Mouse (Mus musculus): ENCODE measurements around the gene 1700017B05Rik. TPM values are rescaled to one million over a fixed set of nuclear protein-coding genes. Genes with fewer than 3 reads are reported as not detected.

Gene 1700017B05Rik
- total RNA-seq, 1 experiment: 35.6 TPM

DNA sequence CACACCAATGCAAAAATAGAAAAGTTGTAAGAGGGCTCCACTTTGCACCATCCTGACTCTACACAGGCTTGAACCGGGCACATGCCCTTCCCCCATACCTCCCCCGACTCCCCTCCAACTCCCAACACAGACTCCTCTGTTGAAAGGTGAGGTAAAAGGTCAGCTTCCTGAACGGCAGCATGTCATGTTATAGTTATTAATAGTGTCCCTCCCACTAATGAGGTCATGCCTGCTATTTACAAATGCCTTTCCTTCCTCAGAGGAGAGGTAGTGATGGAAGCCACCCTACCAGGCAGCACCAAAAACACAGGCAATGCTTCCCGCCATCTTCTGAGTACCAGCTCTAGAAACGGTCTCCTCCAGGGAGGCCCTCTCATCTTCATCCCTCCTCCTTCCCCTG, 2.7 kb upstream of the 1700017B05Rik start:
- H3K9me3 ChIP-seq (ENCODE audit: control insufficient read depth, insufficient read depth, low read depth, low read length): no peaks in the 10 kb centered on the region
- no peak overlapping the region for H3K9ac ChIP-seq (ENCODE audit: insufficient read depth, low read depth, low read length, poor library complexity, severe bottlenecking)
- no peak overlapping the region for H3K4me3 ChIP-seq (ENCODE audit: insufficient read depth in 1 of 2, low read depth in 1 of 2, low read length in 2 of 2, poor library complexity in 1 of 2, severe bottlenecking in 1 of 2)
- no peak for DNase-seq (ENCODE audit: low read depth, low spot score)
- in situ Hi-C loops (cut with MboI; ENCODE audit: low sequenced_read_pairs in 2 of 2, unreplicated experiment in 2 of 2): no loop called here
- H3K4me1 ChIP-seq (ENCODE audit: control insufficient read depth in 2 of 2, insufficient read depth in 2 of 2, low read length in 2 of 2, poor library complexity in 1 of 2): peaks cover 2 to 22% of the 10 kb centered on the region in 2 experiments; a peak in 3 of 4 replicates
- H3K36me3 ChIP-seq (ENCODE audit: control insufficient read depth, insufficient read depth, low read length, poor library complexity, severe bottlenecking): peaks cover 2% of the 10 kb centered on the region; the same call in 1 of the 2 replicates
- no peak overlapping the region for H3K27ac ChIP-seq (ENCODE audit: insufficient read depth, low read depth, low read length, poor library complexity, severe bottlenecking)
- TF ChIP-seq HCFC1 (IDR thresholded peaks at IDR 0.05; ENCODE audit: borderline replicate concordance, insufficient read depth, low read length): no peak

DNA sequence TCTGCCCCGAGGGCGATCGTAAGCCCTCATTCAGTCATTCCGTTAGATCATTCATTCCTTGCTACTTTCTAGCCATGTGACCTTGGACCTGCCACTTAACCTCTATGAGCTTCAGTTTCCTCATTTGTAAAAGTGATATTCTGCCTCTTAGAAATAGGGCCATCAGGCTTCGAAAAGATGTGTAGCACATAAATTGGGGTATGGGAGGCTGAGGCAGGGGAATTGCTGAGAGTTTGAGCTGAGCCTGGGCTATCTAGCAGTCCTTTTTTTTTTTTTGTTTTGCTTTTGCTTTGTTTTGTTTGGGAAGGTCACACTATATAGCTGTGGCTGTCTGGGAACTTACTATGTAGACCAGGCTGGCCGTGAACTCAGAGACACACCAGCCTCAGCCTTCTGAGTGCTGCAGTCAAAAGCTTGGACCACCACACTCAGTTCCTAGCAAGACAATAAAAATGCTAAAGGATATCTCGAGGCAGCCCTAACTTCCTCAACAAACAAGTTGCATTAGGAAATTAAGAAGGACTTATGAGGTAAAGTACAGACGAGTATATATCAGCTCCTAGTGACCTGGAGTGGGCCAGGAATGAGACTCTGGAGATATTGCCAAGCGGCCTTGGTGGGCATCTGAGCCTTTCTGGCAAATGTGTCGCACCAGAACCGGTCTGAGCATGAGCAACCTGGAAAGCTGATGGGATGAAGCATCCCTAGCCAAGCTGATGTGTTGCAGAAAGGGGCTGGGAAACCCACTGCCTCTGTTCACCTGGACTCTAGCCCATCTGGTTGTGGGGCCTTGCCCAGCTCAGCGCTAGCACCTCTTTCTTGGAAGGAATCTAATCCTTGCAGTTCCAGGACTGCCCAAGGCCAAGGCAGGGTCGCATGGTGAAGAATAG, 628 bp upstream of the 1700017B05Rik start:
- Histone ChIP-seq H3K9ac (ENCODE audit: insufficient read depth, low read depth, low read length, poor library complexity, severe bottlenecking) (peak overlapping the region; percentile 75), H3K27ac (ENCODE audit: insufficient read depth, low read depth, low read length, poor library complexity, severe bottlenecking) (no peak overlapping the region), H3K4me3 (ENCODE audit: insufficient read depth in 1 of 2, low read depth in 1 of 2, low read length in 2 of 2, poor library complexity in 1 of 2, severe bottlenecking in 1 of 2) (peak overlapping the region; percentile 91 to 99), H3K9me3 (ENCODE audit: control insufficient read depth, insufficient read depth, low read depth, low read length) (no peaks in the 10 kb centered on the region), H3K36me3 (ENCODE audit: control insufficient read depth, insufficient read depth, low read length, poor library complexity, severe bottlenecking) (peaks cover 11% of the 10 kb centered on the region), H3K4me1 (ENCODE audit: control insufficient read depth in 2 of 2, insufficient read depth in 2 of 2, low read length in 2 of 2, poor library complexity in 1 of 2) (peaks cover 2 to 23% of the 10 kb centered on the region in 2 experiments; a peak in 3 of 4 replicates)
- TF ChIP-seq HCFC1 (IDR thresholded peaks at IDR 0.05; ENCODE audit: borderline replicate concordance, insufficient read depth, low read length): no peak
- TF ChIP-seq ZC3H11A (IDR thresholded peaks at IDR 0.05; ENCODE audit: borderline replicate concordance, low read depth, low read length): no peak
- TF ChIP-seq MAFK (IDR thresholded peaks at IDR 0.05; ENCODE audit: insufficient read depth, low read depth, low read length): no peak
- in situ Hi-C loops (cut with MboI; ENCODE audit: low sequenced_read_pairs in 2 of 2, unreplicated experiment in 2 of 2): no loop called here
- no peak for DNase-seq (ENCODE audit: low read depth, low spot score)

DNA sequence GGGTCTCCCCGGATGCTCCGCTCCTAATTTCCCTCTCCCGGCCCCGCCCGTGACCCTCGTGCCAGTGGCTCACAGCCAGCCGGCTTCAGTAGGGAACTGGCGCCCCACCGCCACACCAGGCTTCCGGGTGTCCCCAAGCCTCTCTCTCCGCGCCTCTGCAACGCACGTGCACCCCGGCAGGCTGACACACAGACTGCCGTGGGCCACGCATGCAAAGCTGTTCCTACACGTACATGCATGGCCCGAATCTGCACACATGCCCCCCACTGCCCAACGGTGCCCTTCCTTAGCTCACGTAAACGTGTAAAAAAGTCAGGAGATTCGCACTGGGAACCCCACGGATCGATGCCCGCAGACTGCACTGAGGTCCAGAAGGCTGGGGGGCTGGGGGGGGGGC, 898 bp downstream of the 1700017B05Rik start:
- H3K4me1 ChIP-seq (ENCODE audit: control insufficient read depth in 2 of 2, insufficient read depth in 2 of 2, low read length in 2 of 2, poor library complexity in 1 of 2): peaks cover 2 to 25% of the 10 kb centered on the region in 2 experiments; a peak in 3 of 4 replicates
- peak overlapping the region; percentile 91 to 99 for H3K4me3 ChIP-seq (ENCODE audit: insufficient read depth in 1 of 2, low read depth in 1 of 2, low read length in 2 of 2, poor library complexity in 1 of 2, severe bottlenecking in 1 of 2)
- H3K36me3 ChIP-seq (ENCODE audit: control insufficient read depth, insufficient read depth, low read length, poor library complexity, severe bottlenecking): peaks cover 27% of the 10 kb centered on the region
- H3K9ac ChIP-seq (ENCODE audit: insufficient read depth, low read depth, low read length, poor library complexity, severe bottlenecking): peak overlapping the region; percentile 99
- DNase-seq (ENCODE audit: low read depth, low spot score): no peak
- in situ Hi-C loops (cut with MboI; ENCODE audit: low sequenced_read_pairs in 2 of 2, unreplicated experiment in 2 of 2): no loop called here
- no peak overlapping the region for H3K27ac ChIP-seq (ENCODE audit: insufficient read depth, low read depth, low read length, poor library complexity, severe bottlenecking)
- no peaks in the 10 kb centered on the region for H3K9me3 ChIP-seq (ENCODE audit: control insufficient read depth, insufficient read depth, low read depth, low read length)
- TF ChIP-seq HCFC1 (IDR thresholded peaks at IDR 0.05; ENCODE audit: borderline replicate concordance, insufficient read depth, low read length): no peak
- TF ChIP-seq ZC3H11A (IDR thresholded peaks at IDR 0.05; ENCODE audit: borderline replicate concordance, low read depth, low read length): no peak
- no peak for TF ChIP-seq CHD2 (IDR thresholded peaks at IDR 0.05; ENCODE audit: low read depth, low read length)
- no peak for TF ChIP-seq ZNF384 (IDR thresholded peaks at IDR 0.05; ENCODE audit: low read depth, low read length)
- TF ChIP-seq MAFK (IDR thresholded peaks at IDR 0.05; ENCODE audit: insufficient read depth, low read depth, low read length): no peak

DNA sequence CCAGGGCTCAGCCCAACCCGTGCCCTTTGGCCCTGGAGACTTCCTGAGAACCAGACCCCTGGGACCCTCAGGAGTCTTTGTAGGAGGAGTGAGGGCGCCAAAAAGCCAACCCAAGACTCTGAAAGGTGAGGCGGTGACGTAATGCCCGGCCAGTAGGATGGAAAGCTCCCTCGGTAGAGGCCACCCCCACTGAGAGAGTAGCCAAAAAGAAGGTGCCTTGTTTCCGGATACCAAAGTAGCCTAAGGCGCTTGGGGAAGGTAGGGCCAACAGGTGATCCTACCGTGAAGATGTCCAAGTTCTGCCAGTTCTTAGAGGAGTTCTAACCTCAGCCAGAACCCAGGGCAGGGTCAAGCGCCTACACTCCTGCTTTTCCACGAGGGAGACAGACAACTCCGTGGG, 1.5 kb downstream of the 1700017B05Rik start:
- no peak overlapping the region for H3K27ac ChIP-seq (ENCODE audit: insufficient read depth, low read depth, low read length, poor library complexity, severe bottlenecking)
- H3K4me3 ChIP-seq (ENCODE audit: insufficient read depth in 1 of 2, low read depth in 1 of 2, low read length in 2 of 2, poor library complexity in 1 of 2, severe bottlenecking in 1 of 2): peak overlapping the region; percentile 91 to 99
- in situ Hi-C loops (cut with MboI; ENCODE audit: low sequenced_read_pairs in 2 of 2, unreplicated experiment in 2 of 2): no loop called here

More for the DNA sequence above, 1.5 kb downstream of the 1700017B05Rik start:
- no peak for DNase-seq (ENCODE audit: low read depth, low spot score)
- no peaks in the 10 kb centered on the region for H3K9me3 ChIP-seq (ENCODE audit: control insufficient read depth, insufficient read depth, low read depth, low read length)
- peaks cover 32% of the 10 kb centered on the region for H3K36me3 ChIP-seq (ENCODE audit: control insufficient read depth, insufficient read depth, low read length, poor library complexity, severe bottlenecking)
- peak overlapping the region; percentile 99 for H3K9ac ChIP-seq (ENCODE audit: insufficient read depth, low read depth, low read length, poor library complexity, severe bottlenecking)
- TF ChIP-seq HCFC1 (IDR thresholded peaks at IDR 0.05; ENCODE audit: borderline replicate concordance, insufficient read depth, low read length) (no peak), MAFK (IDR thresholded peaks at IDR 0.05; ENCODE audit: insufficient read depth, low read depth, low read length) (no peak), ZNF384 (IDR thresholded peaks at IDR 0.05; ENCODE audit: low read depth, low read length) (no peak), CHD2 (IDR thresholded peaks at IDR 0.05; ENCODE audit: low read depth, low read length) (no peak), ZC3H11A (IDR thresholded peaks at IDR 0.05; ENCODE audit: borderline replicate concordance, low read depth, low read length) (no peak)
- peaks cover 2 to 31% of the 10 kb centered on the region in 2 experiments; a peak in 3 of 4 replicates for H3K4me1 ChIP-seq (ENCODE audit: control insufficient read depth in 2 of 2, insufficient read depth in 2 of 2, low read length in 2 of 2, poor library complexity in 1 of 2)
